In the genomic region with DNA sequence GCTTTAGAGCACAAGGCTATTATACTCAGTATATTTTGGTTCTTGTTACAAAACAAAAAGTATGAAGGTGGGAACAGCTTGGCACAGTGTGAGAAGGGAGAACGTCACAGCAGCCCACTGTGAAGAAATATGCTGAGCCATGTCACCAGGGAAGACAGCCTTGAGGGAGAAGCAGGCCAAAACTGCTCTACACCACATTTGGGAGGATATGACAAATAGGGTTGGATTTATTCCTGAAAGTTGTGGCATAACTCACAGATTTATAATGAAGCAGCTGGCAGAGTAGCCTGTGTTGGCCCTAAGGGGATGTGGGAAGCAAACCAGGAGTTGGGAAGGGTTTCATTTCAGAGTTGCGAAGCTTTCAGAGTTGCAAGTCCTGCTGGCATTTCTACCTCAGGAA, we compare ENCODE assay signal across 10 mouse cellular contexts.
DNase-seq lines count a peak whose midpoint lies in the region; ATAC-seq lines count a peak whose summit lies in the region.
"Had no signal": no experiment of that assay in that cellular context is flagged by ENCODE, and none has a peak within 500 bp of the region (broad histone marks: within the 10 kb centered on the region; RNA-seq: fewer than 3 reads in every experiment).

No protein-coding gene starts in this region.

- no peak overlapping the region for H3K4me2 ChIP-seq in embryonic facial prominence, embryonic 14.5 days (ENCODE audit: low read depth, low read length)
- no peak overlapping the region for H3K4me2 ChIP-seq in neural tube, embryonic 14.5 days (ENCODE audit: low read depth, low read length)
- no peak overlapping the region for H3K4me2 ChIP-seq in neural tube, embryonic 15.5 days

- no peak overlapping the region for H3K4me3 ChIP-seq in embryonic facial prominence, embryonic 14.5 days (ENCODE audit: low read depth, low read length)
- H3K4me3 ChIP-seq in embryonic facial prominence, embryonic 10.5 days, result no peak overlapping the region
- no peak overlapping the region for H3K4me3 ChIP-seq in neural tube, embryonic 14.5 days (ENCODE audit: low read depth, low read length)
- no peak overlapping the region for H3K4me3 ChIP-seq in neural tube, embryonic 15.5 days (replicated peaks)
- H3K4me3 ChIP-seq: megakaryocyte, embryonic 14.5 days had no signal

- H3K27me3 ChIP-seq in embryonic facial prominence, embryonic 14.5 days (replicated peaks; ENCODE audit: control insufficient read depth, insufficient read depth, low read length), result no peaks in the 10 kb centered on the region
- no peaks in the 10 kb centered on the region for H3K27me3 ChIP-seq in embryonic facial prominence, embryonic 10.5 days (replicated peaks; ENCODE audit: low read depth, poor library complexity, severe bottlenecking)
- H3K27me3 ChIP-seq in neural tube, embryonic 14.5 days (ENCODE audit: control insufficient read depth, insufficient read depth, low read length), result no peaks in the 10 kb centered on the region
- no peaks in the 10 kb centered on the region for H3K27me3 ChIP-seq in neural tube, embryonic 15.5 days (replicated peaks)
- H3K27me3 ChIP-seq: megakaryocyte, embryonic 14.5 days had no signal

- no peaks in the 10 kb centered on the region for H3K36me3 ChIP-seq in embryonic facial prominence, embryonic 14.5 days (ENCODE audit: control insufficient read depth, insufficient read depth, low read length)
- H3K36me3 ChIP-seq in embryonic facial prominence, embryonic 10.5 days (replicated peaks), result peaks cover 5% of the 10 kb centered on the region; the same call in 1 of the 2 replicates
- H3K36me3 ChIP-seq in neural tube, embryonic 14.5 days (ENCODE audit: control insufficient read depth, insufficient read depth, low read length), result no peaks in the 10 kb centered on the region
- no peaks in the 10 kb centered on the region for H3K36me3 ChIP-seq in neural tube, embryonic 15.5 days

- no peak overlapping the region for H3K27ac ChIP-seq in embryonic facial prominence, embryonic 14.5 days (replicated peaks; ENCODE audit: low read depth, low read length)
- no peak overlapping the region for H3K27ac ChIP-seq in embryonic facial prominence, embryonic 10.5 days (replicated peaks)
- H3K27ac ChIP-seq in neural tube, embryonic 14.5 days (ENCODE audit: low read depth, low read length), result 0 out of 2 replicates have a peak overlapping the region, but pooled peaks have one; percentile 28
- H3K27ac ChIP-seq in neural tube, embryonic 15.5 days (replicated peaks), result no peak overlapping the region

- H3K9ac ChIP-seq in embryonic facial prominence, embryonic 14.5 days (ENCODE audit: low read depth, low read length), result no peak overlapping the region
- no peak overlapping the region for H3K9ac ChIP-seq in neural tube, embryonic 14.5 days (replicated peaks; ENCODE audit: low read depth, low read length)
- H3K9ac ChIP-seq in neural tube, embryonic 15.5 days (replicated peaks), result no peak overlapping the region

- ATAC-seq in embryonic facial prominence, embryonic 14.5 days (ENCODE audit: low read depth), result no peak
- no peak for ATAC-seq in neural tube, embryonic 14.5 days (ENCODE audit: low read depth)
- no peak for ATAC-seq in neural tube, embryonic 15.5 days (ENCODE audit: low FRiP score)

- DNase-seq in embryonic facial prominence, embryonic 14.5 days (ENCODE audit: low spot score), result peak; percentile 64
- DNase-seq in embryonic facial prominence, embryonic 10.5 days (ENCODE audit: low spot score), result no peak
- DNase-seq in frontal cortex, adult 2 months (ENCODE audit: extremely low spot score in 1 of 2, low spot score in 1 of 2), result peak; percentile 34 to 76
- peak; percentile 36 for DNase-seq in right cerebral cortex, postnatal 25 days
- DNase-seq in spleen, postnatal 14 days (ENCODE audit: low spot score in 2 of 2), result no peak
- no peak for DNase-seq in embryo, embryonic 11 days
- DNase-seq: kidney, postnatal 4 days had no signal

- 39% methylated on average over 2 of the region's 2 CpGs for WGBS in embryonic facial prominence, embryonic 14.5 days
- WGBS in embryonic facial prominence, embryonic 10.5 days, result 88% methylated on average over 2 of the region's 2 CpGs
- 78% methylated on average over 2 of the region's 2 CpGs for WGBS in neural tube, embryonic 14.5 days
- 71% methylated on average over 2 of the region's 2 CpGs for WGBS in neural tube, embryonic 15.5 days

- H3K4me1 ChIP-seq in embryonic facial prominence, embryonic 14.5 days (ENCODE audit: control insufficient read depth, insufficient read depth, low read length), result peaks cover 8% of the 10 kb centered on the region; the same call in 1 of the 2 replicates
- H3K4me1 ChIP-seq in embryonic facial prominence, embryonic 10.5 days, result no peaks in the 10 kb centered on the region
- no peaks in the 10 kb centered on the region for H3K4me1 ChIP-seq in neural tube, embryonic 14.5 days (ENCODE audit: control insufficient read depth, insufficient read depth, low read length)
- H3K4me1 ChIP-seq in neural tube, embryonic 15.5 days, result no peaks in the 10 kb centered on the region

- no peaks in the 10 kb centered on the region for H3K9me3 ChIP-seq in embryonic facial prominence, embryonic 14.5 days (ENCODE audit: control insufficient read depth, low read length)
- no peaks in the 10 kb centered on the region for H3K9me3 ChIP-seq in embryonic facial prominence, embryonic 10.5 days
- H3K9me3 ChIP-seq in neural tube, embryonic 14.5 days (ENCODE audit: control insufficient read depth, low read length), result no peaks in the 10 kb centered on the region
- H3K9me3 ChIP-seq in neural tube, embryonic 15.5 days (replicated peaks), result no peaks in the 10 kb centered on the region
- H3K9me3 ChIP-seq: megakaryocyte, embryonic 14.5 days had no signal

Comparison
In these comparisons a context has a peak if more than half of its experiments do, and no peak if none do; other contexts are left out.
1. DNase-seq: peak in embryonic facial prominence, embryonic 14.5 days (single experiment), frontal cortex, adult 2 months (2 of 2) and right cerebral cortex, postnatal 25 days (single experiment); none in embryonic facial prominence, embryonic 10.5 days (single experiment), spleen, postnatal 14 days (0 of 2) and embryo, embryonic 11 days (single experiment).